Mouse (Mus musculus) ES-Bruce4 (cell line): ENCODE data around the gene Scgb2b20.
"Not testable (repeated sequence)": the region's sequence is repeated elsewhere in the genome, so short reads cannot be mapped to it uniquely, and the experiment has no call there.

Source experiments
- CTCF ChIP-seq: IDR thresholded peaks from one replicate; pipeline ENCODE4 v1.8.1; 2011; ENCODE audit warnings: low read depth, low read length
- EP300 ChIP-seq: IDR thresholded peaks from 2 replicates; pipeline ENCODE4 v1.6.1; 2011; ENCODE audit warnings: low read depth, low read length; ENCODE audit not compliant: insufficient read depth
- POLR2A ChIP-seq: IDR thresholded peaks from one replicate; pipeline ENCODE4 v1.8.1; 2011; ENCODE audit warnings: low read length; ENCODE audit not compliant: insufficient read depth

DNA sequence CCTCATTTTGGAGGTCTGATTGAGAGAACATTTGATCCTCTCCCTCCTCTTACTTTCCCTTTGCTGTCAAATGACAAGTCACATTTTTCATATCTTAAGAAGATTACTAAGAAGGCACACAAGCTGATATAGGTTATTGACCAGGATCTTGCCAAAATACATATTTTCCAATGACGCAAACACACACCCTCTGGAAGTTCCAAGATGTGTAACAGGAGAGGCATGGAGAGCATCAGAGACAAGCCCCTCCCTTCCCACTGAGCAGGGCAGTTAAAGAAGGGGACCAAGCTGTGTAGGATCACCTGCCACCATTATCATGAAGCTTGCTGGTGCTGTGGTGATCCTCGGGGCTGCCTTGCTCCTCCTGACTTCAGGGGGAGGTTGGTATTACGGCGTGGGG lies 6.8 kb upstream of the Scgb2b20 start, which contains the start of gene Scgb1b20:
- not testable (repeated sequence) for TF ChIP-seq CTCF, EP300, POLR2A
